ENCODE assay signal across 11 mouse cellular contexts in genomic region chr14:27242253-27242652, GRCm38 (mm10).
DNase-seq lines count a peak whose midpoint lies in the region; ATAC-seq and TF ChIP-seq lines count a peak whose summit lies in the region.
"Had no signal": no experiment of that assay in that cellular context is flagged by ENCODE, and none has a peak within 500 bp of the region (broad histone marks: within the 10 kb centered on the region; RNA-seq: fewer than 3 reads in every experiment).

No protein-coding gene starts in this region.

- no peak for TF ChIP-seq POLR2A in liver, adult 2 months (IDR thresholded peaks at IDR 0.05; ENCODE audit: extremely low read depth, insufficient read depth, low read length)
- TF ChIP-seq POLR2A in cerebellum, adult 2 months (IDR thresholded peaks at IDR 0.05; ENCODE audit: borderline replicate concordance, insufficient read depth, low read length) = no peak

- 0 out of 2 replicates have a peak, but pooled peaks cover 2% of the 10 kb centered on the region for H3K4me1 ChIP-seq in liver, adult 2 months (ENCODE audit: control insufficient read depth, insufficient read depth, low read length)
- 0 out of 2 replicates have a peak, but pooled peaks cover 5% of the 10 kb centered on the region for H3K4me1 ChIP-seq in liver, embryonic 12.5 days
- peaks cover 20% of the 10 kb centered on the region for H3K4me1 ChIP-seq in heart, postnatal 0 days (ENCODE audit: control insufficient read depth, insufficient read depth)
- peaks cover 23% of the 10 kb centered on the region for H3K4me1 ChIP-seq in cerebellum, adult 2 months (ENCODE audit: control insufficient read depth, insufficient read depth, low read length)
- no peaks in the 10 kb centered on the region for H3K4me1 ChIP-seq in hindbrain, embryonic 13.5 days (replicated peaks)
- H3K4me1 ChIP-seq: embryonic facial prominence, embryonic 12.5 days had no signal

- no peak for TF ChIP-seq CTCF in liver, adult 2 months (IDR thresholded peaks at IDR 0.05; ENCODE audit: low read depth, low read length)
- no peak for TF ChIP-seq CTCF in heart, postnatal 0 days (IDR thresholded peaks at IDR 0.05; ENCODE audit: low read depth)
- TF ChIP-seq CTCF in cerebellum, adult 2 months (IDR thresholded peaks at IDR 0.05; ENCODE audit: borderline replicate concordance, insufficient read depth, low read depth, low read length) = no peak

- H3K9me3 ChIP-seq in liver, embryonic 12.5 days (replicated peaks) = no peaks in the 10 kb centered on the region
- H3K9me3 ChIP-seq in heart, postnatal 0 days (replicated peaks; ENCODE audit: control insufficient read depth, low read length) = no peaks in the 10 kb centered on the region
- no peaks in the 10 kb centered on the region for H3K9me3 ChIP-seq in hindbrain, embryonic 13.5 days
- H3K9me3 ChIP-seq: embryonic facial prominence, embryonic 12.5 days had no signal

- no peaks in the 10 kb centered on the region for H3K36me3 ChIP-seq in liver, adult 2 months (ENCODE audit: control insufficient read depth, insufficient read depth, low read length)
- no peaks in the 10 kb centered on the region for H3K36me3 ChIP-seq in liver, embryonic 12.5 days
- H3K36me3 ChIP-seq in heart, postnatal 0 days (replicated peaks; ENCODE audit: control insufficient read depth, insufficient read depth, low read length) = no peaks in the 10 kb centered on the region; the same call in 1 of the 2 replicates
- no peaks in the 10 kb centered on the region for H3K36me3 ChIP-seq in hindbrain, embryonic 13.5 days
- H3K36me3 ChIP-seq: embryonic facial prominence, embryonic 12.5 days had no signal

- no peak overlapping the region for H3K9ac ChIP-seq in liver, adult 2 months (ENCODE audit: low read depth, low read length)
- no peak overlapping the region for H3K9ac ChIP-seq in liver, embryonic 12.5 days
- no peak overlapping the region for H3K9ac ChIP-seq in heart, postnatal 0 days (replicated peaks; ENCODE audit: low read depth, low read length)
- no peak overlapping the region for H3K9ac ChIP-seq in hindbrain, embryonic 13.5 days
- H3K9ac ChIP-seq: embryonic facial prominence, embryonic 12.5 days had no signal

- H3K4me3 ChIP-seq in liver, adult 2 months (ENCODE audit: insufficient read depth, low read depth, low read length) = no peak overlapping the region
- no peak overlapping the region for H3K4me3 ChIP-seq in liver, embryonic 12.5 days
- H3K4me3 ChIP-seq in heart, postnatal 0 days (ENCODE audit: low read depth, low read length) = no peak overlapping the region
- H3K4me3 ChIP-seq in cerebellum, adult 2 months (replicated peaks; ENCODE audit: insufficient read depth, low read depth, low read length) = no peak overlapping the region
- H3K4me3 ChIP-seq in hindbrain, embryonic 13.5 days = no peak overlapping the region
- H3K4me3 ChIP-seq: embryonic facial prominence, embryonic 12.5 days had no signal

- no peaks in the 10 kb centered on the region for H3K27me3 ChIP-seq in liver, adult 2 months (ENCODE audit: control insufficient read depth, insufficient read depth, low read length)
- H3K27me3 ChIP-seq in liver, embryonic 12.5 days (replicated peaks) = no peaks in the 10 kb centered on the region; the same call in 1 of the 2 replicates
- H3K27me3 ChIP-seq in heart, postnatal 0 days (ENCODE audit: control insufficient read depth, insufficient read depth, low read length) = no peaks in the 10 kb centered on the region
- H3K27me3 ChIP-seq in cerebellum, adult 2 months (ENCODE audit: control insufficient read depth, insufficient read depth, low read length) = no peaks in the 10 kb centered on the region
- H3K27me3 ChIP-seq in hindbrain, embryonic 13.5 days = no peaks in the 10 kb centered on the region
- H3K27me3 ChIP-seq: embryonic facial prominence, embryonic 12.5 days had no signal

- no peak for ATAC-seq in liver, embryonic 12.5 days
- ATAC-seq in heart, postnatal 0 days (ENCODE audit: insufficient read depth, low read depth) = peak; percentile 69
- no peak for ATAC-seq in hindbrain, embryonic 13.5 days (ENCODE audit: low FRiP score)
- ATAC-seq: hindbrain, embryonic 16.5 days had no signal

- DNase-seq in liver, adult 2 months (ENCODE audit: extremely low read depth, low read depth, low spot score) = no peak
- DNase-seq in heart, postnatal 0 days (ENCODE audit: low spot score) = peak; percentile 36
- DNase-seq in kidney, postnatal 36 days = peak; percentile 63 to 75
- peak; percentile 25 for DNase-seq in skeletal muscle tissue, adult 2 months (ENCODE audit: low read depth, low spot score)
- no peak for DNase-seq in cerebellum, adult 2 months
- DNase-seq in thymus, postnatal 36 days = no peak
- DNase-seq: cerebellum, adult 18-20 months had no signal

- no peaks in the 10 kb centered on the region for H3K79me2 ChIP-seq in liver, adult 2 months (ENCODE audit: control insufficient read depth, insufficient read depth, low read length)

- no peak overlapping the region for H3K4me2 ChIP-seq in liver, embryonic 12.5 days
- no peak overlapping the region for H3K4me2 ChIP-seq in heart, postnatal 0 days (ENCODE audit: low read depth, low read length)
- H3K4me2 ChIP-seq in hindbrain, embryonic 13.5 days = no peak overlapping the region
- H3K4me2 ChIP-seq: embryonic facial prominence, embryonic 12.5 days had no signal

- peak overlapping the region; percentile 33; the same call in 1 of the 2 replicates for H3K27ac ChIP-seq in liver, adult 2 months (replicated peaks; ENCODE audit: insufficient read depth, low read depth, low read length)
- no peak overlapping the region for H3K27ac ChIP-seq in liver, embryonic 12.5 days
- H3K27ac ChIP-seq in heart, postnatal 0 days (ENCODE audit: low read depth) = peak overlapping the region; percentile 79
- H3K27ac ChIP-seq in cerebellum, adult 2 months (ENCODE audit: insufficient read depth, low read length) = no peak overlapping the region
- no peak overlapping the region for H3K27ac ChIP-seq in hindbrain, embryonic 13.5 days
- H3K27ac ChIP-seq: embryonic facial prominence, embryonic 12.5 days had no signal

- peak; percentile 80 for TF ChIP-seq EP300 in heart, postnatal 0 days (IDR thresholded peaks at IDR 0.05; ENCODE audit: low read depth)

- 80% methylated on average over 8 of the region's 8 CpGs for WGBS in liver, adult 2 months
- whole genome bisulfite sequencing in liver, embryonic 12.5 days (ENCODE audit: insufficient replicate concordance) = 56% methylated on average over 8 of the region's 8 CpGs
- WGBS in heart, postnatal 0 days = 38% methylated on average over 8 of the region's 8 CpGs
- WGBS in cerebellum, adult 2 months = 60% methylated on average over 8 of the region's 8 CpGs
- 88% methylated on average over 8 of the region's 8 CpGs for WGBS in hindbrain, embryonic 13.5 days

Comparison
In these comparisons a context has a peak if more than half of its experiments do, and no peak if none do; other contexts are left out.
1. H3K27ac ChIP-seq: peak in liver, adult 2 months (single experiment) and heart, postnatal 0 days (single experiment); none in liver, embryonic 12.5 days (single experiment), cerebellum, adult 2 months (single experiment) and hindbrain, embryonic 13.5 days (single experiment).
2. DNase-seq: peak in heart, postnatal 0 days (single experiment), kidney, postnatal 36 days (2 of 2) and skeletal muscle tissue, adult 2 months (single experiment); none in liver, adult 2 months (single experiment), cerebellum, adult 2 months (0 of 2) and thymus, postnatal 36 days (0 of 2).